Mouse (Mus musculus) forebrain, embryonic 13.5 days (tissue): ENCODE measurements around the gene Gm21964. TPM values are rescaled to one million over a fixed set of nuclear protein-coding genes. Genes with fewer than 3 reads are reported as not detected.

Experiments used
- ATAC-seq: fragments of 200-750 bp; cut with Nextera tagmentation; 2 replicates; pipeline ENCODE4 v1.8.0; 2017
- H3K27ac ChIP-seq: fragments of 300-500 bp; sonication (generic); 2 replicates; pipeline ENCODE4 v1.5.1; 2015; ENCODE audit warnings: inconsistent platforms, mild to moderate bottlenecking, moderate library complexity
- H3K27me3 ChIP-seq: fragments of 300-500 bp; sonication (generic); 2 replicates; pipeline ENCODE4 v1.6.1; 2015; ENCODE audit warnings: mild to moderate bottlenecking, inconsistent platforms
- H3K36me3 ChIP-seq: fragments of 300-500 bp; sonication (generic); 2 replicates; pipeline ENCODE4 v1.6.1; 2015; ENCODE audit warnings: mild to moderate bottlenecking, inconsistent platforms; ENCODE audit not compliant: poor library complexity, severe bottlenecking
- H3K4me1 ChIP-seq: fragments of 300-500 bp; sonication (generic); 2 replicates; pipeline ENCODE4 v1.6.1; 2015; ENCODE audit warnings: inconsistent platforms
- H3K4me2 ChIP-seq: fragments of 300-500 bp; sonication (generic); 2 replicates; pipeline ENCODE4 v1.6.1; 2015; ENCODE audit warnings: inconsistent platforms, mild to moderate bottlenecking, moderate library complexity
- H3K4me3 ChIP-seq: fragments of 300-500 bp; sonication (generic); 2 replicates; pipeline ENCODE4 v1.5.1; 2015; ENCODE audit warnings: mild to moderate bottlenecking, inconsistent platforms
- H3K9ac ChIP-seq: fragments of 300-500 bp; sonication (generic); 2 replicates; pipeline ENCODE4 v1.6.1; 2015; ENCODE audit warnings: mild to moderate bottlenecking, inconsistent platforms
- H3K9me3 ChIP-seq: fragments of 300-500 bp; sonication (generic); replicated peaks from 2 replicates; pipeline ENCODE4 v1.6.1; 2016; ENCODE audit warnings: inconsistent platforms
- WGBS: fragments of 180-500 bp; shearing (Covaris S2); methylation state at CpG from one replicate; pipeline ENCODE4 v1.1.7; 2015; 5-methylcytosine and 5-hydroxymethylcytosine counted together
- polyA plus RNA-seq: library from polyadenylated mRNA; unstranded; fragments of >200 nt; fragmentation: Nextera tagmentation; extraction: Ambion mirVana; gene quantifications from 2 replicates; pipeline ENCODE4 v1.2.1, GENCODE M21; 2015

Gene Gm21964
- not detected in 2 replicates for polyA plus RNA-seq

DNA sequence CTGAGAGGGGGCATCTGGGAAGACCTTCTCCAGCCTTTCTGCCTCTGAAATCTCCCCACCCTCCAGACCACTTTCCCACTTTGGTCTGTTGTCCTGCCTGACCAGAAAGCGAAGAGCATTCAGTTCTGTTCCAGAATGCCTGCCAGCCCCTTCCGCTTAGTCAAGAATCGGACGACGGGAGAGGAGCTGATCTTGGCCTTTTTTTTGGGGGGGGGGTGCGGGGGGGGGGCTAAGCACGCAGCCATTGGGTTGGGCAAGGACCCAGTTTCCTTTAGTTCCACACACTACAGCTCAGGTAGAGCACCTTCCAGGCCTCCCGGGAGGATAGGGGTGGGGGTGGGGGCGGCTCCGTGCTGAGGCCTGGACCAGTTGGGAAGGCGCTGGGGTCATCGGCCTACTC is at the start of gene Gm21964:
Gm21964 (plus strand) TSS at position 301 of the 400 bp plus-strand sequence.
- no peaks in the 10 kb centered on the region for H3K27me3 ChIP-seq
- WGBS, result 87% methylated on average over 12 of the region's 12 CpGs
- no peak within 1 kb of the TSS for H3K4me2 ChIP-seq
- H3K4me1 ChIP-seq, result no peaks in the 10 kb centered on the region
- H3K4me3 ChIP-seq, result no peak within 1 kb of the TSS
- no peak for ATAC-seq
- no peak within 1 kb of the TSS for H3K9ac ChIP-seq
- no peaks in the 10 kb centered on the region for H3K9me3 ChIP-seq
- H3K36me3 ChIP-seq, result no peaks in the 10 kb centered on the region
- no peak within 1 kb of the TSS for H3K27ac ChIP-seq

- Histone ChIP-seq H3K27ac (no peak overlapping the region), H3K4me2 (no peak overlapping the region), H3K27me3 (no peaks in the 10 kb centered on the region), H3K4me1 (no peaks in the 10 kb centered on the region), H3K9me3 (no peaks in the 10 kb centered on the region), H3K9ac (no peak overlapping the region), H3K36me3 (no peaks in the 10 kb centered on the region), H3K4me3 (no peak overlapping the region)
- 80% methylated on average over 6 of the region's 6 CpGs for whole genome bisulfite sequencing
- no peak for ATAC-seq
Measured at GRCm38 (mm10) chr8:110051208-110051607, 49.8 kb upstream of the Gm21964 start.

- Histone ChIP-seq H3K4me2 (no peak overlapping the region), H3K9me3 (no peaks in the 10 kb centered on the region), H3K4me1 (no peaks in the 10 kb centered on the region), H3K4me3 (no peak overlapping the region), H3K27me3 (no peaks in the 10 kb centered on the region), H3K27ac (no peak overlapping the region), H3K9ac (no peak overlapping the region), H3K36me3 (no peaks in the 10 kb centered on the region)
- no peak for ATAC-seq
- 85% methylated on average over 8 of the region's 8 CpGs for WGBS
Measured at GRCm38 (mm10) chr8:110058207-110058606, 42.8 kb upstream of the Gm21964 start.

DNA sequence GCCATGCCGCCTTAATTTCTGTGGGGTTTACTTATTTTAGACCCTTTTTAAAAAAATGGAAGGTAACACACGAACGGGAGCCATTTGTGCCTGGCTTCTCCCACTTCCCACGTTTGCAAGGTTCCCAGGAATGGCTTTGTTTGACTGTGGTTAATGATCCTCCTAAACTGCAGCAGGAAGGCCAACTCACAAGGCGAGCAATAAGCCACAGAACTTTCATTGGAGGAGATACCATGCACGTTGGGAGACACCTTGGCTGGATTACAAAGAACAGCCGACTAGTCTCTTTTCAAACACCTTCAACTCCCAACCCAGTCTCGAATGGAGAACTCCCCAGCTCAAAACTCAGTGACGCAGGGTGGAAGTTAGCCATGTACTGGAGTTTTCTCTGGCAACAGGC is 36.8 kb upstream of the Gm21964 start:
- H3K27ac ChIP-seq, result no peak overlapping the region; the same call in 1 of the 2 replicates
- H3K4me2 ChIP-seq, result no peak overlapping the region
- H3K9me3 ChIP-seq, result no peaks in the 10 kb centered on the region
- H3K4me3 ChIP-seq, result no peak overlapping the region
- ATAC-seq, result no peak
- H3K4me1 ChIP-seq, result no peaks in the 10 kb centered on the region
- no peaks in the 10 kb centered on the region for H3K27me3 ChIP-seq
- H3K9ac ChIP-seq, result no peak overlapping the region
- WGBS, result 80% methylated on average over 9 of the region's 9 CpGs
- no peaks in the 10 kb centered on the region for H3K36me3 ChIP-seq

GRCm38 (mm10) chr8:110064606-110065365 is 36.2 kb upstream of the Gm21964 start:
- 92% methylated on average over 18 of the region's 18 CpGs for WGBS
- Histone ChIP-seq H3K36me3 (no peaks in the 10 kb centered on the region), H3K9ac (no peak overlapping the region), H3K4me1 (no peaks in the 10 kb centered on the region), H3K27ac (no peak overlapping the region; the same call in 1 of the 2 replicates), H3K4me2 (no peak overlapping the region), H3K9me3 (no peaks in the 10 kb centered on the region), H3K27me3 (no peaks in the 10 kb centered on the region), H3K4me3 (no peak overlapping the region)
- no peak for ATAC-seq

DNA sequence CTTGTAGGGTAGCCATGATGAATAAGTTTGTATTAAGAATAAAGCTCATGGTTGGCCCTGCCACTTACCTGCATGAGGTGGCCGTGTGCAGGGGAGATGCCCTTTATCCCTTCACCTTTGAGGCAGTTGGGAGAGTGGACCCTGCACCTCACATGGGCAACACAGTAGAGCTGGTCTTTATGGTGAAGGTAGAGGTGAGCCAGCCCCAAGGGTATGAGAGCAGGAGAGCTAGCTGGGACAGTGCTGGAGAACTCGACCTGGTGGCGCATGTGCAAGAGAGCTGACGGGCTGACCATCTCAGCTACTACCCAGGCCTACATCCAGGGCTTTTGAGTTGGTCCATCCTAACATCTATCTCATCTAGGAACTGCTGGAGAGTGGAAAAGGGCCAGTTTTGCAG is 35.3 kb upstream of the Gm21964 start:
- no peaks in the 10 kb centered on the region for H3K4me1 ChIP-seq
- H3K4me2 ChIP-seq, result no peak overlapping the region
- no peak overlapping the region for H3K27ac ChIP-seq
- H3K9ac ChIP-seq, result no peak overlapping the region
- H3K27me3 ChIP-seq, result no peaks in the 10 kb centered on the region
- no peak overlapping the region for H3K4me3 ChIP-seq
- 89% methylated on average over 4 of the region's 4 CpGs for WGBS
- H3K9me3 ChIP-seq, result no peaks in the 10 kb centered on the region
- no peaks in the 10 kb centered on the region for H3K36me3 ChIP-seq
- no peak for ATAC-seq

- Histone ChIP-seq H3K27me3 (no peaks in the 10 kb centered on the region), H3K4me2 (no peak overlapping the region), H3K4me3 (no peak overlapping the region), H3K27ac (no peak overlapping the region), H3K4me1 (no peaks in the 10 kb centered on the region), H3K9ac (no peak overlapping the region), H3K36me3 (no peaks in the 10 kb centered on the region), H3K9me3 (no peaks in the 10 kb centered on the region; the same call in 1 of the 2 replicates)
- ATAC-seq, result no peak
- WGBS, result 85% methylated on average over 4 of the region's 4 CpGs
Measured at GRCm38 (mm10) chr8:110069706-110070105, 31.3 kb upstream of the Gm21964 start.

GRCm38 (mm10) chr8:110071600-110071999 is 29.4 kb upstream of the Gm21964 start:
- Histone ChIP-seq H3K4me1 (no peaks in the 10 kb centered on the region), H3K4me2 (no peak overlapping the region), H3K27me3 (no peaks in the 10 kb centered on the region), H3K9me3 (no peaks in the 10 kb centered on the region; the same call in 1 of the 2 replicates), H3K27ac (no peak overlapping the region), H3K9ac (no peak overlapping the region), H3K36me3 (no peaks in the 10 kb centered on the region), H3K4me3 (no peak overlapping the region)
- ATAC-seq, result peak; percentile 48; the same call in 1 of the 2 replicates
- WGBS, result 12% methylated on average over 9 of the region's 9 CpGs

DNA sequence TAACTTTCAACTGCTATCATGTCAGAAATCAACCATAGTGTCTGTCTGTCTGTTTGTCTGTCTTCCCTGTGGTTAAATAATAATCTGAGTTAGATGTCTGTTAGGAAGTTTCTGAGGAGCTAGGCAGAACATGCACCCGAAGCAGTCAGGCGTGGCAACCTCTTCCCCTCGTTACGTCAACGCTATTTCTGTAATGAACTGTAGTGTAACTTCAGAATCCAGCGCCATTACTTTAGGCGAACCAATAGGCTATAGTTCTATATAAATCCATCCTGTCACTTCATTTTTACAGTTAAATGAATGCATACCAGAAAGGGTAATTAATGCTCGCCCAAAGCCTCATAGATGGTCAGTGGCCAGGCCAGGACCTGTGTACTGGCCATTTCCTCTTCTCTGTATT is 26.5 kb upstream of the Gm21964 start:
- 85% methylated on average over 8 of the region's 8 CpGs for WGBS
- Histone ChIP-seq H3K27ac (no peak overlapping the region), H3K9ac (no peak overlapping the region), H3K36me3 (no peaks in the 10 kb centered on the region), H3K27me3 (no peaks in the 10 kb centered on the region), H3K4me2 (no peak overlapping the region), H3K4me3 (no peak overlapping the region), H3K4me1 (0 out of 2 replicates have a peak, but pooled peaks cover 3% of the 10 kb centered on the region), H3K9me3 (no peaks in the 10 kb centered on the region; the same call in 1 of the 2 replicates)
- ATAC-seq, result no peak

DNA sequence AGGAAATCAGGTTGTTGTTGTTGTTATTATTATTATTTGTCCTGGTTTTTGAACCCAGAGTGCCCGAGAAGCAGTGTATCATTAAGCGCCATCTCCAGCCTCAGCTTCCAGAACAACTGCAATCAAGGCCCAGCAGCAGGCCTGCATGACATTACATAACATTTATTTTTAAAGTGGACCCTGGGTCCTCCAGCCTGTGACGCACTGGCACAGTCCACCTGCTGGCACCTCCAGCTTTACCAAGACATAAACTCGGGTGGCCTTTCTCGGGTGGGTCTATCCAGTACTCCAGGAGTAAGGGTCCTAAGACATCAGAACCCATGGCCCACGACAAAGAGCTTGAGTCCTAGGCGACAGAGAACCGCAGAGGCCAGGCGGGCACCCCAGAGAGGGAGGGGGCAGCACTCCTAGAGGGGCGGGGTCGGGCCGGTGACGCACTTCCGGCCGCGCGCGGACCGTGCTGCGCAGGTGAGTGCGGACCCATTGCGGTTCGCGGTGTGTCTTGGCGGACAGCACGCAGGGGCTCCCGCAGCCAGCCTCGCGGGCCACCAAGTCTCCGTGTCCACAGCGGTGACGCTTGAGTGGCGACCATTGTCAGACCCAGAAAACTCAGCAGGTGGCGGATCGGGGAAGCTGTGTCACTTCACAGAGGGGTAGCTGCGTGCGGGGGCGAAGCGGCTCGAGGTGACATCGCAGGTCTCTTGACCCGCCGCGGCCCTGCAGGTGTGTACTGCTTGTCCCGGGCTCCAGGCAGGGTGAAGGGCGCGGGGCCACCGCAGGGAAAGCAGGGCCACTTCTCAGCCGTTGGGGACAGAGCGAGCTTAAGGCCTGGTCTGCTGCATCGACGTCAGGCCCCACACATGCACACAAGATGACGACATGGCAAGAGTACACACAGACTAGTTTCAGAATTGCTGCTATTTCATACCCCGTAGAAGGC is 21.5 kb upstream of the Gm21964 start, which contains the start of gene Zfp612:
Zfp612 (plus strand) TSS at position 465 of the 940 bp plus-strand sequence.
- Histone ChIP-seq H3K9me3 (no peaks in the 10 kb centered on the region), H3K4me2 (peak within 1 kb of the TSS; percentile 94), H3K4me1 (peaks cover 21% of the 10 kb centered on the region), H3K9ac (peak within 1 kb of the TSS; percentile 89), H3K27me3 (no peaks in the 10 kb centered on the region), H3K27ac (no peak within 1 kb of the TSS), H3K4me3 (peak within 1 kb of the TSS; percentile 73), H3K36me3 (peaks cover 19% of the 10 kb centered on the region)
- WGBS, result 7% methylated on average over 52 of the region's 54 CpGs
- peak; percentile 96 for ATAC-seq

DNA sequence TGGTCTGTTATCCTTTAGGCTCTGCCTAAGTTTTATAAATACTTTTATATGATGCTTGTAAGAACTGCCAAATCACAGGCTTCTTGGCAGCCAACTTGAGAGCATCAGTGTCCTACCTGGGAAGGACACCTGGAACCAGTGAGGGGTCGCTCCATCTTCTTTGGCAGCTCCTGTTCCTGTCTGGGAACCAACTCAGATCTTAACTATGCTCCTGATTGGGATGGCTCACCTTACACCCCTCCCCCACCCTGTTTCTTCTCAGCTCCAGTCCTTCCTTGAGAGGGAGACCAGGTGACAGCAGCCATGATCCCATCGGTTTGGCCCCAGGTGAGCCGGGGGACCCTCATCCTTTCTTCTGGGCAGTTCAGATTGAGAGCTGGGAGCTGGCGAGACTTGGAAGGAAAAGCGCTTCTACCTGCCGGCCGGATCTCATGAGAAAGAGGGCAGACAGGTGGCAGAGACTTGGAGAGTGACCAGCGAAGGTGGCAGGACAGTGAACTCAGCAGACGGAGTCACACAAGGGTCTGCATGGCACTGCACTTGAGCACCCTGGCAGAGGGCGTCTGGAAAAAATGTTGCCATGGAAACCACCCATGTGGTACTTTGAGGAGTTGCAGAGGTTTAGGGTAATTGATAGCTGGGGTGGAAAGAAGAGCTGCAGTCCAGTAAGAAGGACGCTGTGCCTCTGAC is 18.4 kb upstream of the Gm21964 start:
- Histone ChIP-seq H3K36me3 (peaks cover 47% of the 10 kb centered on the region), H3K27me3 (no peaks in the 10 kb centered on the region), H3K4me1 (peaks cover 21% of the 10 kb centered on the region), H3K9me3 (no peaks in the 10 kb centered on the region; the same call in 1 of the 2 replicates), H3K4me3 (no peak overlapping the region), H3K27ac (no peak overlapping the region), H3K9ac (no peak overlapping the region), H3K4me2 (no peak overlapping the region)
- no peak for ATAC-seq
- 83% methylated on average over 11 of the region's 11 CpGs for WGBS
